Mouse (Mus musculus) intestine, embryonic 16.5 days (tissue): ENCODE measurements around the gene Cnn1. TPM values are rescaled to one million over a fixed set of nuclear protein-coding genes. Genes with fewer than 3 reads are reported as not detected.
A peak's percentile ranks its signal among the peaks of the same experiment; 100 is the strongest.
"Not testable (repeated sequence)": the region's sequence is repeated elsewhere in the genome, so short reads cannot be mapped to it uniquely, and the experiment has no call there.

Source experiments
- ATAC-seq: fragments of 200-750 bp; cut with Nextera tagmentation; 2 replicates; pipeline ENCODE4 v1.8.0; 2017; ENCODE audit warnings: moderate TSS enrichment, moderate library complexity
- H3K27ac ChIP-seq: fragments of 300-500 bp; sonication (generic); 2 replicates; pipeline ENCODE4 v1.5.1; 2014; ENCODE audit warnings: mild to moderate bottlenecking, low read length
- H3K27me3 ChIP-seq: fragments of 300-500 bp; sonication (generic); replicated peaks from 2 replicates; pipeline ENCODE4 v1.6.1; 2014; ENCODE audit warnings: low read length, control low read depth, mixed read lengths; ENCODE audit not compliant: control insufficient read depth, insufficient read depth
- H3K36me3 ChIP-seq: fragments of 300-500 bp; sonication (generic); 2 replicates; pipeline ENCODE4 v1.6.1; 2014; ENCODE audit warnings: low read length, control low read depth; ENCODE audit not compliant: control insufficient read depth, insufficient read depth
- H3K4me1 ChIP-seq: fragments of 300-500 bp; sonication (generic); 2 replicates; pipeline ENCODE4 v1.6.1; 2014; ENCODE audit warnings: low read length, control low read depth, mixed read lengths; ENCODE audit not compliant: control insufficient read depth, insufficient read depth
- H3K4me2 ChIP-seq: fragments of 300-500 bp; sonication (generic); 2 replicates; pipeline ENCODE4 v1.6.1; 2014; ENCODE audit warnings: low read depth, low read length, control low read depth
- H3K4me3 ChIP-seq: fragments of 300-500 bp; sonication (generic); 2 replicates; pipeline ENCODE4 v1.5.1; 2014; ENCODE audit warnings: mild to moderate bottlenecking, low read length
- H3K9ac ChIP-seq: fragments of 300-500 bp; sonication (generic); 2 replicates; pipeline ENCODE4 v1.6.1; 2014; ENCODE audit warnings: low read depth, low read length
- H3K9me3 ChIP-seq: fragments of 300-500 bp; sonication (generic); 2 replicates; pipeline ENCODE4 v1.6.1; 2016; ENCODE audit warnings: low read length, control low read depth; ENCODE audit not compliant: control insufficient read depth
- WGBS: fragments of 180-500 bp; shearing (Covaris S2); extraction: QIAGEN DNeasy Blood & Tissue Kit; methylation state at CpG from one replicate; pipeline ENCODE4 v1.1.7; 2014; 5-methylcytosine and 5-hydroxymethylcytosine counted together
- polyA plus RNA-seq: library from polyadenylated mRNA; unstranded; fragments of >200 nt; fragmentation: Nextera tagmentation; extraction: Ambion mirVana; gene quantifications from 2 replicates; pipeline ENCODE4 v1.2.1, GENCODE M21; 2015

Gene Cnn1
- polyA plus RNA-seq, 1 experiment from 2014 or later: 348 TPM

DNA sequence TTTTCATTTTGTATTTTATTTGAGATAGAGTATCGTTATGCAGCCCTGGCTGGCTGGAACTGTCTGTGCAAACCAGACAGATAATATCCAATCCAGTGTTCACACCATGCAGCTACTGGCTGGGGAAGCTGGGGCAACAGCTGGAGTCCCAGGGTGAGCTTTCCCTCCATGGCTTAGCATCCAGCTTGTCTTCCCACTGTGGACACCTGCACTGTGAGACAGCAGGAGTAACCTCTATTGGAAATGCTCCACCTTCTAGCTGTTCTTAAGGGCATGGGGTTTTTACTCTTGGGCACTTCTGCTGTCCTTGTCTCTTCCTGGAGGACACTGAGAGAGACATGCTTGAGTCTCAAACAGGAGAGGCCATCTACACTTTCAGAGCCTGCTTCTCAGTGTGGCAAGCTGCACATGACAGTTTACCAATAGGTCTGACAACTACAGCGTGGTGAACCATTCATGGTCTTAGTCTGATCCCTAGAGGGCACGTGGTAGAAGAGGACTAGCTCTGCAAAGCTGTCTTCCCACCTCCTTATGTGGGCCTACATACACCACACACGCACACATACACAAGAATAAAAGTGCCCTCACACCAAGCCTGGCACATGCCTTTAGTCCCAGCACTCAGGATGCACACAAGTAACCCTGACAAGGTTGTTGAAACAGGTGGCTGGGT lies 29.0 kb upstream of the Cnn1 start:
- Histone ChIP-seq H3K36me3 (peaks cover 7% of the 10 kb centered on the region), H3K4me1 (peaks cover 7% of the 10 kb centered on the region), H3K9me3 (no peaks in the 10 kb centered on the region), H3K9ac (peak overlapping the region; percentile 91), H3K27ac (peak overlapping the region; percentile 65), H3K27me3 (no peaks in the 10 kb centered on the region), H3K4me2 (peak overlapping the region; percentile 58), H3K4me3 (peak overlapping the region; percentile 78)
- 66% methylated on average over 4 of the region's 4 CpGs for WGBS
- peak; percentile 6; the same call in 1 of the 2 replicates for ATAC-seq

DNA sequence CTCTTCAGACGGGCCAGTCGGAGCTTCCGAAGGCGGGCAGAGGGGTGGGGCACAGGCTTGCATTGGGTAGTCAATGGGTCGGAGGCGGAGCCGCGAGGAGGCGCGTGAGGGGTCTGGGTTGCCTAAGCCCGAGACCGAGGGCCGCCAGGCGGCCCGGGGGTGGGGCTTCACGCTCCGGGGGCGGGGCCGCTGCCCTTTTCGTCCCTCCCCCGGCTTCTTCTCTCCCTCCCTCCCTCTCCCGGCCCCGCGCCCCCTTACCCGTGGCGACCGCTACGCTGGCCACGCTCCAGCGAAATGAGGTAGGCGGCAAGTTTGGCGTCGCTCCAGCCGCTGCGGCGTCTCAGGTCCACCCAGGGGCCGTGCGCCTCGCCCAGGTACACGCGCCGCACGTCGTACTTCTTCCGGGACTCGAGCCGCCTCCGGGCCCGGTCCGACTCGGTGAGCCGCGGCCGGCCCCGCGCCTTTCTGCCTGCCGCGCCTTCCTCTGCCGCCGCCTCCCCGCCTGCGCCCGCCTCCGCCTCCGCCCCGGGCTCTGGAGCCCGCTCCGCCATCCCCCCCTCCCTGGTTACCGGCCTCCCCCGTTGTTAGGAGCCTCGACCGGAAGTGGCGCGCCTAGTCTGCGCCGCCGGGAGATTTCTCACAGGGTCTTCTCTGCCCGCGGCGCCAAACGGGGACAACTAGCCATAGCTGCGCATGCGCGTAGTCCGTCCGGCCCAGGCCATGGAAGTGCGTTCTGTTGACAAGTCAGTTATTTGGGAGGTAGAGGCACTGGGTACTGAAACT lies 28.0 kb upstream of the Cnn1 start, which contains the start of the genes Gm49318 and Zfp653:
Gene Gm49318, minus strand, starts transcription at position 469 of the 783 bp plus-strand sequence.
Gene Zfp653, minus strand, starts transcription at position 586 of the 783 bp plus-strand sequence.
- H3K4me1 ChIP-seq: peaks cover 7% of the 10 kb centered on the region
- H3K27ac ChIP-seq: peak within 1 kb of the TSS; percentile 98
- H3K4me3 ChIP-seq: peak within 1 kb of the TSS; percentile 78
- peak; percentile 98 for ATAC-seq
- H3K9me3 ChIP-seq: no peaks in the 10 kb centered on the region
- H3K27me3 ChIP-seq: no peaks in the 10 kb centered on the region
- peak within 1 kb of the TSS; percentile 58 for H3K4me2 ChIP-seq
- peak within 1 kb of the TSS; percentile 91 for H3K9ac ChIP-seq
- no peaks in the 10 kb centered on the region; the same call in 1 of the 2 replicates for H3K36me3 ChIP-seq
- under 1% methylated on average over 78 of the region's 87 CpGs for WGBS

DNA sequence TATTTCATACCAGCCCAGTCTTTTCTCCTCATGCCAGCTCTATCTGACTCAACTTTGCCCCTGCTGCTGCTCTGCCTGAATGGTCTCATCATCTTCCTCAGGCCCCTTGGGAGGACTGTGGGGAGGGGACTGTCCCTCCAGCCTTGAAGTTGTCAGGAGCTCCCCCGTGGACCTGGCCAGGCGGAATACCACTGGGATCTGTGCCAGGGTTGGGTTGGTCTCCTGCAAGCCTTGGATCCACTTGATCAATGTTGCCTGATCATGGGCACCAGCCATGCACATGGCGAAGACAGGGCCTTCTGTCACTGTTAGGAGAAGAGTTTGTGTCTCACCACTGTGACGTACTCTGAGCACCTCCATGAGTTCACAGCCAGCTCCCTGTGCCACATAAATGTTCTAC lies 26.7 kb upstream of the Cnn1 start:
- ATAC-seq: no peak
- Histone ChIP-seq H3K9me3 (no peaks in the 10 kb centered on the region), H3K27me3 (no peaks in the 10 kb centered on the region), H3K36me3 (peaks cover 3% of the 10 kb centered on the region; the same call in 1 of the 2 replicates), H3K27ac (no peak overlapping the region), H3K9ac (no peak overlapping the region), H3K4me1 (peaks cover 7% of the 10 kb centered on the region), H3K4me2 (no peak overlapping the region), H3K4me3 (no peak overlapping the region)
- 90% methylated on average over 4 of the region's 4 CpGs for WGBS

DNA sequence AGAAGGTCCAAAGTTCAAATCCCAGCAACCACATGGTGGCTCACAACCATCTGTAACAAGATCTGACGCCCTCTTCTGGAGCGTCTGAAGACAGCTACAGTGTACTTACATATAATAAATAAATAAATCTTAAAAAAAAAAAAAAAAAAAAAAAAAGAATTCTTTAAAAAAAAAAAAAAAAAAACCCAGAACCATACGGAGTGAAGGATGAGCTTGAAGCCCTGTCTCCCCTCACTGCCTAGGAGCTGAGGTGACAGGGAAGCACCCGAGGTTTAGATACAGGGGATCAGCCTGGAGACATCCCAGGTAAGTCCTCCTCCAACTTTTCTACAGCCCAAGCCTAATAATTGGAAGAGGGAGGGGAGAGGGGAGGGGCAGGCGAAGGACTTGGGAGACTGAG lies 23.2 kb upstream of the Cnn1 start:
- H3K9me3 ChIP-seq, H3K27ac ChIP-seq, H3K27me3 ChIP-seq, H3K36me3 ChIP-seq, H3K4me3 ChIP-seq, H3K4me1 ChIP-seq, ATAC-seq, H3K9ac ChIP-seq, H3K4me2 ChIP-seq: not testable (repeated sequence)
- 64% methylated on average over 5 of the region's 5 CpGs for WGBS

DNA sequence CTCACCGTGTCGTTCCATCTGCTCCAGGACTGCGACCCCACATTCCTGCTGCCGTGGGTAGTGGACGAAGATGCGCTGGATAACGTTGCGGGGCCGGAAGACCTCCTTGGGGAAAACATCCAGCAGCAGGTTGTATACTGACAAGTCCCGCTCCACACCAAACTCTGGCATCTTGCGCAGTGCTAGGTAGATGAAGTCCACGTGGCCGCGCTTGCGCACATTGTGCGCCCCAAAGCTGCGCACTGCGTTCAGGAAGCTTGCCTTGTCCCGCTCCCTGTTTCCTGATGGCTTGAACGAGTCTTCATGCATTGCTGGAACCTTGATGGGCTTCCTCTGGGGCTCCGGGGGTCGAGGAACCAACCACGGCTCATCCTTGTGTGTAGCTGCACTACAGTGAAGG lies 22.8 kb upstream of the Cnn1 start:
- H3K36me3 ChIP-seq: peaks cover 7% of the 10 kb centered on the region; the same call in 1 of the 2 replicates
- H3K9me3 ChIP-seq: no peaks in the 10 kb centered on the region
- H3K27me3 ChIP-seq: no peaks in the 10 kb centered on the region
- H3K9ac ChIP-seq: no peak overlapping the region
- no peak overlapping the region for H3K4me2 ChIP-seq
- no peak overlapping the region for H3K4me3 ChIP-seq
- WGBS: 91% methylated on average over 23 of the region's 23 CpGs
- no peaks in the 10 kb centered on the region for H3K4me1 ChIP-seq
- no peak overlapping the region for H3K27ac ChIP-seq
- ATAC-seq: no peak

DNA sequence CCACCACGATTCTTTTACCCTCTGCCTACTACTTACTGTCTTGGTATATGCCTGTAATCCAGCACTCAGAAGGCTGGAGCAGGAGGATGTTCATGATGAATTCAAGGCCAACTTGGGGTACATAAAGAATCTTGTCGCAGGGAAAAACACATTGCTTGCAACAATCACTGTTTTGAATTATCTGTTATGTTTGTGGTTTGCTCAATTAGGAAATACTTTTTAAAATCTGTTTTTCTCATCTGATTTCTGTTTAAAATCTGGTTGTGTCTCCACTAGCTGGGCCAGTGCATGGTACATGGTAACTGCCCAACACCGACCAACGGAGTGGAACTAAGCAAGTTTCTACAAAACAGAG lies 14.4 kb upstream of the Cnn1 start:
- WGBS: 33% methylated on average over 4 of the region's 4 CpGs
- Histone ChIP-seq H3K4me2 (peak overlapping the region; percentile 80), H3K4me3 (peak overlapping the region; percentile 58), H3K9me3 (no peaks in the 10 kb centered on the region), H3K27me3 (no peaks in the 10 kb centered on the region), H3K36me3 (no peaks in the 10 kb centered on the region), H3K27ac (0 out of 2 replicates have a peak overlapping the region, but pooled peaks have one; percentile 87), H3K4me1 (peaks cover 4% of the 10 kb centered on the region; the same call in 1 of the 2 replicates), H3K9ac (peak overlapping the region; percentile 65)
- no peak for ATAC-seq

DNA sequence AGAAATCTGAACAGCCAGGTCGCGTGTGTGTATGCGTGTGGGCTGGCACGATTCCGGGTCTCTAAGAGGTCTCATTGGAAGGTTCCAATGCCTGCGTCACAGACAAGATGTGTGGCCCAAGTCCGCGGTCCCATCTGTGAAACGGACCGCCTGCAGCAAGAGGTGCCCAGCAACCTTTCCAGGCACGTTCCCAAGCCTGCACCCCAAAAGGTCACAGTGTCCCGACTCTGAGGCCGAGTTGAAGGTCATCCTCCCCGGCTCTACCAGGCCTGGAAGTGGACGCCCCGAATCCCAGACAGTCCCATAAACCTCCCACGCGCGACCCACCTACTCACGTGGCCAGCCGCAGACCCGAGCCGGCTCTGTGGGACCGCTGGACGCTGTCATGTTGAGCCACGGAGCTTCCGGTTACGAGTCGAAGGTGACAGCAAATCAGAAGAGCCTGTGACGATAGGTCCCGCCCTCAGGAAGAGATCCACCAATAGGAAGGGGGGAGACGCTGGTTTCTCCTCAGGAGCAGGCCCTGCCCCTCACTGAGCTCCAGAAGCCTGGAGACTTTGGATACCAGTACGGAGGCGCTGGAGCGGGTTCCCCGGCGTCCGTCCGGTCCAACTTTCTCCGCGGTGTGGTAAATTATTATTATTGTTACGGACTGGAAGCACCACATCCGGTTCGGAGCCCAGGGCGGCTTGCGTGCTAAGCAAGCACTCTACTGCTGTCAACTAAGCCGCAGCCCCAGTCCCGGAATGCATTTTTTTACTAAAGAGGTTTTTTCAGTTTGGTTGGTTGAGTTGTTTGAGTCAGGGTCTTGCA lies 13.8 kb upstream of the Cnn1 start, which contains the start of gene Ecsit:
Gene Ecsit, minus strand, starts transcription at position 417 of the 813 bp plus-strand sequence.
- H3K4me3 ChIP-seq: peak within 1 kb of the TSS; percentile 58
- H3K4me1 ChIP-seq: peaks cover 4% of the 10 kb centered on the region; the same call in 1 of the 2 replicates
- no peaks in the 10 kb centered on the region for H3K27me3 ChIP-seq
- peak within 1 kb of the TSS; percentile 65 for H3K9ac ChIP-seq
- H3K9me3 ChIP-seq: no peaks in the 10 kb centered on the region
- peak; percentile 99 for ATAC-seq
- no peaks in the 10 kb centered on the region for H3K36me3 ChIP-seq
- H3K4me2 ChIP-seq: peak within 1 kb of the TSS; percentile 80
- under 1% methylated on average over 48 of the region's 48 CpGs for WGBS
- peak within 1 kb of the TSS; percentile 87 for H3K27ac ChIP-seq

DNA sequence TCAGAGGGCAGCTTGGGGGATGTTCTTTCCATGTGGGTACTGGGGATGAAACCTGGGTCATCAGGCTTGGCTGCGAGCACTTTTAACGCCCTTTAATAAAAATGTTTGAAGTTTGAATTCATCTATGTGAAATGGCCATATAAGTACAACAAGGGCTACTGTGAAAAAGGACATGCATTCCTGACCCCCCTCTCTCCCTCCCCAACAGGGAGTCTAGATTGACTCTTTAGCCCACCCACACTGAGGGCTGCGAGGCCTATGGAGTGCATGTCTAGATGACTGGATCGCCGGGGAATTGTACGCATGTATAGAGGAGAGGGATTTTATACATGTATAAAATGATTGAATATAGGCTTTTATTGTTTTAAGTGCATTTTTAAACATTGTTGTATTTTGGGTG lies 13.0 kb upstream of the Cnn1 start:
- 57% methylated on average over 6 of the region's 6 CpGs for WGBS
- ATAC-seq: no peak
- Histone ChIP-seq H3K36me3 (no peaks in the 10 kb centered on the region), H3K4me3 (peak overlapping the region; percentile 58), H3K9me3 (no peaks in the 10 kb centered on the region), H3K9ac (peak overlapping the region; percentile 65), H3K4me2 (peak overlapping the region; percentile 80), H3K4me1 (peaks cover 4% of the 10 kb centered on the region; the same call in 1 of the 2 replicates), H3K27ac (peak overlapping the region; percentile 87; the same call in 1 of the 2 replicates), H3K27me3 (no peaks in the 10 kb centered on the region)
